Comparison of ENCODE assay signal across 8 mouse cellular contexts in the genomic region with DNA sequence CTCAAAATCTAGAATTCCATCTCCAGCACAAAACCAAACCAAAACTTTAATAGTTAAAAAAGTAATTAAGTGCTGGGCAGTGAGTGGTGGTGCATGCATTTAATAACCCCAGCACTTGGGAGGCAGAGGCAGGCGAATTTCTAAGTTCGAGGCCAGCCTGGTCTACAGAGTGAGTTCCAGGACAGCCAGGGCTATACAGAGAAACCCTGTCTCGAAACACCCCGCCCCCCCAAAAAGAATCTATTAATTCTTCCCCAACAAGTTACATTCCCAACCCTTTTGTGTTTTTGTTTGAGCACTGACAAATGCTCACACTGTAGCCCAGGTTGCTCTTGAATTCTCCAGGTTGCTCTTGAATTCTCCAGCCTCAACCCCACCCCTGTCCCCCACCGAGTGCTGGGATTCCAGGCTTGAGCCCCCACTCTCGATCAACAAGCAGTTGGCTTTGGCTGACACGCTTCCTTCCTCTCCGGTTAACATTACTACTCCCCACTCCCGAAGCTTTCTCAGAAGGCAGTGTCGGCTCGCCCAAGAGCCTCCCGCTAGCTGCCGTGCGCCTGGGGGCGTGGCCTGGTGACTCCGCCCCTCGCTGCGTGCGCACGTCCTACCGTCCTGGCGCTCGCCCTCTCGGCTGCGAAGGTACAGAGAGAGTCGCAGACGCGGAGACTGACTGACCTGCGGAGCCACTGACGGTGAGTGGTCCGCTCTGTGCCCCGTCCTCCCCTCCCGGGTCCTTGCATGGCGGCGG. TPM values are rescaled to one million over a fixed set of nuclear protein-coding genes. Genes with fewer than 3 reads are reported as not detected.
A peak's percentile ranks its signal among the peaks of the same experiment; 100 is the strongest.
DNase-seq lines count a peak whose midpoint lies in the region; ATAC-seq and TF ChIP-seq lines count a peak whose summit lies in the region.

A gene (plus strand): TSS at position 582 of the 748 bp plus-strand sequence.

- H3K4me2 ChIP-seq in hindbrain, postnatal 0 days (ENCODE audit: low read depth, low read length): peak within 1 kb of the TSS; percentile 87

- DNase-seq in WW6 (ENCODE audit: low read depth, low spot score): peak; percentile 80
- peak; percentile 81 to 93 for DNase-seq in cerebellum, postnatal 4 days (ENCODE audit: low spot score in 2 of 2)
- DNase-seq in gastrocnemius, adult 2 months: peak; percentile 97
- peak; percentile 95 for DNase-seq in hindbrain, postnatal 0 days (ENCODE audit: low spot score)
- peak; percentile 92 to 95 for DNase-seq in left cerebral cortex, adult 2 months (ENCODE audit: extremely low spot score in 1 of 2, low spot score in 2 of 2)
- peak; percentile 90 to 91 for DNase-seq in right cerebral cortex, adult 2 months (ENCODE audit: low spot score in 2 of 2)
- peak; percentile 95 for DNase-seq in urinary bladder, postnatal 14 days (ENCODE audit: low spot score)

- H3K9me3 ChIP-seq in hindbrain, postnatal 0 days (ENCODE audit: low read length): no peaks in the 10 kb centered on the region

- no peaks in the 10 kb centered on the region for H3K4me1 ChIP-seq in hindbrain, postnatal 0 days (ENCODE audit: insufficient read depth, low read length)

- peak within 1 kb of the TSS; percentile 85 for H3K4me3 ChIP-seq in gastrocnemius, adult 2 months
- H3K4me3 ChIP-seq in hindbrain, postnatal 0 days (ENCODE audit: low read length): peak within 1 kb of the TSS; percentile 91
- H3K4me3 ChIP-seq in left cerebral cortex, adult 2 months: peak within 1 kb of the TSS; percentile 99

- peak within 1 kb of the TSS; percentile 88 for H3K9ac ChIP-seq in hindbrain, postnatal 0 days (replicated peaks; ENCODE audit: low read length)

- H3K27me3 ChIP-seq in hindbrain, postnatal 0 days (ENCODE audit: insufficient read depth, low read length): no peaks in the 10 kb centered on the region

- intact Hi-C loops in gastrocnemius, adult 2 months (cut with DNase I): no loop called here
- intact Hi-C loops in left cerebral cortex, adult 2 months (cut with DNase I): loop anchor here (2.0 kb wide), 1 partner anchor 63 kb away; no protein-coding TSS in a partner anchor

- H3K27ac ChIP-seq in gastrocnemius, adult 2 months: peak within 1 kb of the TSS; percentile 94
- peak within 1 kb of the TSS; percentile 74 for H3K27ac ChIP-seq in hindbrain, postnatal 0 days
- H3K27ac ChIP-seq in left cerebral cortex, adult 2 months: peak within 1 kb of the TSS; percentile 95

- no peaks in the 10 kb centered on the region for H3K36me3 ChIP-seq in hindbrain, postnatal 0 days (ENCODE audit: insufficient read depth, low read length)

- 5% methylated on average over 35 of the region's 35 CpGs for WGBS in hindbrain, postnatal 0 days

- peak; percentile 97 for ATAC-seq in hindbrain, postnatal 0 days
- ATAC-seq in megakaryocyte, adult 5-6 weeks (ENCODE audit: poor library complexity, severe bottlenecking): peak; percentile 88

- no peak for TF ChIP-seq CTCF in gastrocnemius, adult 2 months (IDR thresholded peaks at IDR 0.05)
- TF ChIP-seq CTCF in hindbrain, postnatal 0 days (IDR thresholded peaks at IDR 0.05; ENCODE audit: low read depth): no peak
- no peak for TF ChIP-seq CTCF in left cerebral cortex, adult 2 months (IDR thresholded peaks at IDR 0.05)

RNA-seq across cellular contexts. Expression of the gene that starts here (rescaled TPM):
- 10 to 100 TPM; 35.4 to 43.6 TPM for total RNA-seq in gastrocnemius, adult 2 months (2021)
- 36.0 and 41.2 TPM in 2 replicates for total RNA-seq in hindbrain, postnatal 0 days (2014; rRNA removed)
- polyA plus RNA-seq in hindbrain, postnatal 0 days (2015; fragmentation: Nextera tagmentation; extraction: Ambion mirVana): 93.4 and 101 TPM in 2 replicates
- 10 to 100 TPM; 76.1 to 79.1 TPM for total RNA-seq in left cerebral cortex, adult 2 months (2021)
- 74.5 and 91.4 TPM in 2 replicates for total RNA-seq in megakaryocyte, adult 5-6 weeks (2015)
- total RNA-seq in megakaryocyte, adult 5-6 weeks (2017): 89.6 and 108 TPM in 2 replicates

Comparison
In these comparisons a context has a peak if more than half of its experiments do, and no peak if none do; other contexts are left out.
1. Peak in every context shown above with its lines: DNase-seq, ATAC-seq, H3K4me3 ChIP-seq and H3K27ac ChIP-seq.